Mouse (Mus musculus) B cell, adult (primary cell): ENCODE data around the gene Vmn1r24. TPM values are rescaled to one million over a fixed set of nuclear protein-coding genes. Genes with fewer than 3 reads are reported as not detected.

Source experiments
- total RNA-seq: library from RNA; stranded (reverse); gene quantifications from 4 replicates; pipeline ENCODE4 v1.2.4, GENCODE M21; 2023; ENCODE audit not compliant: inconsistent age

The Vmn1r24 gene
- total RNA-seq: not detected in 4 replicates

GRCm38 (mm10) chr6:57961403-57961802, at the start of gene Vmn1r24:
Gene Vmn1r24, minus strand, starts transcription at chr6:57961503.

GRCm38 (mm10) chr6:57980710-57981109, 19.4 kb upstream of the Vmn1r24 start, which contains the start of gene Vmn1r25:
Gene Vmn1r25, minus strand, starts transcription at chr6:57980810.

GRCm38 (mm10) chr6:57926738-57927137, 34.6 kb downstream of the Vmn1r24 start, which contains the start of gene Vmn1r23:
Gene Vmn1r23, minus strand, starts transcription at chr6:57926838.

GRCm38 (mm10) chr6:57907928-57908327, 53.4 kb downstream of the Vmn1r24 start, which contains the start of gene Vmn1r22:
Gene Vmn1r22, minus strand, starts transcription at chr6:57908028.

Other genes with a start within 250 kb of the Vmn1r24 start
- gene Vopp1, start 136.3 kb downstream of the Vmn1r24 start, total RNA-seq: 12.5 to 14.7 TPM (median 13.4 TPM) in 4 replicates
- gene Vmn1r21, start 111.2 kb downstream of the Vmn1r24 start, total RNA-seq: not detected in 4 replicates
- not detected in 4 replicates for gene Vmn1r22, start 53.5 kb downstream of the Vmn1r24 start, total RNA-seq
- gene Vmn1r23, start 34.7 kb downstream of the Vmn1r24 start, total RNA-seq: not detected in 4 replicates
- not detected in 4 replicates for gene Vmn1r25, start 19.3 kb upstream of the Vmn1r24 start, total RNA-seq
- gene Vmn1r26, start 53.7 kb upstream of the Vmn1r24 start, total RNA-seq: not detected in 4 replicates